Mouse (Mus musculus) kidney, adult 8-10 months (tissue): ENCODE measurements at regions not wholly inside any gene's neighbourhood (a gene's known extent, or its start where the extent isn't known, plus 50 kb on each side); places are given as distances from the start of the nearest gene placed in this dataset.

Source experiments
- DNase-seq, 2 experiments: peaks; one replicate each; pipeline ENCODE4 v3.0.0; 2022

DNA sequence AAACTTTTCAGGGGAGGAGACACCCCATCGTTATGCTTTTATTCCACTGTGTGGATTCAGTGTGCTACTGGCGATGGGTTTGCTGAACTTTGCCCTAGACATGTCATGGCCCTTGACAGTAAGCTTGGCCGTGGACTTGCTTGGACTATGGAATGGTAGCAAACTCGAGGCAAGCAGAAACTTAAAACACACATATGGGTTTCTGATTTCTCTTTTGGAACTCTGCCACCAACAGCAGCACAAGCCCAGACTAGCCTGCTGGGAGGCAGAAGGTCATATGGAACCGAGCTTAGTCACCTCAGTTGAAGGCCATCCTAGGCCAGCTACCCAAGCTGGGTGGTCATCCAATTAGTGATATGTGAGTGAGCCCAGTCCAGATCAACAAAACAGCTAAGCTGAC, 263.8 kb downstream of the Pik3r1 start:
- peak; percentile 17 to 38 for DNase-seq

DNA sequence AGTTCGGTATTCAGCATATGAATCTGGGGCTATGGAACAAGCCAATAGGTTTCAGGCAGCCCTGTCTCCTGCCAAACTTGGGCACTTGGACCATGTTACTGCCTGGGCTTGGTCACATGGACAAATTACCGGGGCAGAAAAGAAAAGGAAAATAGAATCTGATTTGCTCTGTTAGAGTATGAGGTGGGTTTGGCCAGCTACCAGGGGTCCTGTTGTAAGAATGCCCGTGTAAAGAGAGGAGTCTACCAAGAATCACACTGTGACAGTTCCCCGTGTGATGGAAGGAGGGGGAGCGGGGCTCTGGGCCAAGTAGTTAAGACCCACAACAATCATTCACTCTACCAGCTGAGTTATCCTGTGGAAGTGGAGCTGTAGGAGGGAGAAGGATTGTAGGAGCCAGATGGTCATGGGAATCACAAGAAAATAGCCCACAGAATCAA, 266.2 kb downstream of the Pik3r1 start:
- DNase-seq, result no peak

DNA sequence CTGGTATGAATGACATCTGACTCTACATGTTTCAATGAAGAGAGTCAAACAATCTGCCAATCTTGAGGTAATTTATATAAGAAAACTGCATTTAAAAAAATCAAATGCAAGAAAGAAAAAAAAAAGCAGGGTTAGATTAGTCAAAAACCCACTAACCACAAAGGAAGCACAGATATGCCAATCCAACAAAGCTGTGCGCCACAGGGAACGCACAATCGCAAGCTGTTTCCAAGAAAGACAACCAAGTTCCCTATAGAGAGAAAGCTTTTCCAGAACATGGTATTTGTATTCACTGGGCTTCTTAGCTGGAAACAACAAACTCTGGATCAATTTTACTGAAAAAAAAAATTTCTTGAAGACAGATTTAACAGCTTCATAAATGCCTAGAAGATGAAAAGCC, 267.0 kb downstream of the Pik3r1 start:
- DNase-seq, result no peak

DNA sequence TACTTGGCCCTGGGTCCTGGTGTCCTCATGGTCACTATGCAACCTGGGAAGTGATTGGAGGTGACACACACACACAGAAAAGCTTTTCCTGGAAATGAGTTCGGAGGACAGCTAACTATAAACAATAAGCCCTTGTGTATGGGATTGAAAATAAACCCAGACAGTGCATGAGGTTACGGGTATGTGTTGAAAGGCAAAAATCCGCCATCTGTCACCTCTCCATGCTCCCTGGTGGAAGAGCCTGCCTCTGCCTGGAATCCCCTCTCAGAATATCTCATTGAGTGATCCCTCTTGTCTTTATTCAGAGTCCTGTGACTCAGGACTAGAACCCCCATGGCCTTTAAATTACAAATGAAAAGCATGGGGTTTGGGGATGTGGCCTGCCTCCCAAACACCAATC, 276.2 kb downstream of the Pik3r1 start:
- no peak for DNase-seq

DNA sequence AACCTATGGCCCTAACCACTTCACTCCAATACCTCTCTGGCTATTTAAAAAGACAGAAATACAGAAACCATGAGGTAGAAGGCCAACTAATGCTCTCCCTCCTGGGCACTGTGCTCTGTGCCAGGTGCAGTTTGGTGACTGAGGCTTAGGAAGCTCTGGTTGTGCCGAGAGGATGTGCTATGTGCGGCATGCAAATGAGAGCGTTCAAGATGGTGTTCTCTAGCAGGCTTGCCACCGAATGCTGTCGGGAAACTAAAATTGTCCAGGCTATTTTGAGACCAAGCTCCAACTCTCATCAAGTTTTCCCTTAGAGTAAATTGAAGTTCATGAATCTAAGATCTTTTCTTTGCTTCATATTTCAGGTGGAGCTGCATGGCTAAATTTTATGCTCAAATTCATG, 277.1 kb downstream of the Pik3r1 start:
- no peak for DNase-seq

DNA sequence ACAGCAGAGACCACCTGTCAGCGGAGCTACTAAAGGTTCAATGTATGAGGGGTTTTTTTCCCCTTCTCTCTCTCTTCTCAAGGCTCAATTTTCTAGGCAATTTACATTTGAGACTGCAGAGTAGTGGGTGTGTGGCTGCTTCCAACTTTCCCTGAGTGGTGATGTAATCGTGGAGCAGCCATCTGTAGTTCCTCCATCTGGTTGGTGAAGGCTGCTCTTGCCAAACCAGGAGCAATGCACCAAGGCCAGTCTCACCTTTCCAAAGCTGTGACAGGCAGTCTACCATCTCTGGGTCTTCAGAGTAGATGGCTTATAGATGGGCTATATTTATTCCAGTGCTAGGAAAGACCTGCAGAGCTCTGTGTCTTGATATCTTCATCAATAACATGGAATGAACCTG, 280.4 kb downstream of the Pik3r1 start:
- DNase-seq, result no peak

DNA sequence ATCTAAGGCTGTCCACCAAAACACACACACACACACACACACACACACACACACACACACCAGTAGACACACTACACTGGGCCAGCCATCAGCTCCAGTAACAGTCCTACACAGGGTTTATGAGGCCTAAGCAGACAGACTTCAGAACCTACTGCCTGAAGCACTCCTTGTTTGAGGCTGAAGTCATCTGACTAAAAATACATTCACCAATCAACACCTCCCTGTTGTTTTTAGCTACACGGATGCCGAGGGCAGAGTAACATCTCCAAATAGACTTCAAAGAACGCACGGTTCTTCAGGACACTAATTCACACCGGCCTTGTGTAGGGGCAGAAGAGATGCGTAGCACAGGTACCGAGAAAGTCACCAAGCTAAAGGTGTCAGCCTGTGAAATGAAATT, 282.2 kb downstream of the Pik3r1 start:
- no peak for DNase-seq

DNA sequence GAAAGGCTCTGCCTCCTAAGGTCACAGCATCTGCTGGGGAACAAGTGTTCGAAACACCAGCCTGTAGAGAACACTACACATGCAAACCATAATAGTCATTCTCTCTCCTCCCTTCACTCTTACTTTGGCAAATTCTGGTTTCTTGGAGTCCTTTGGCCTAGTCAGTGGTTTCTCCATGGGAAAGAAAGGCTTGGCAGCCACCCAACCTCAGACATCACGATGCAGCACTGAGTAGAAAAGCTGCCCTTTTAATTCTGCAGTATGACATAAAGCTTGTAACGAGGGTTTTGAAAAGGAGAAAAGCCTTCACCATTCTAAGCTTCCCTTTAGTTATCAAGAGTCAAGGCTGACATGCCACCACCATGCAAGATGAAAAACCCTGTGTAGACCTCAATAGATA, 284.2 kb downstream of the Pik3r1 start:
- DNase-seq, result no peak

DNA sequence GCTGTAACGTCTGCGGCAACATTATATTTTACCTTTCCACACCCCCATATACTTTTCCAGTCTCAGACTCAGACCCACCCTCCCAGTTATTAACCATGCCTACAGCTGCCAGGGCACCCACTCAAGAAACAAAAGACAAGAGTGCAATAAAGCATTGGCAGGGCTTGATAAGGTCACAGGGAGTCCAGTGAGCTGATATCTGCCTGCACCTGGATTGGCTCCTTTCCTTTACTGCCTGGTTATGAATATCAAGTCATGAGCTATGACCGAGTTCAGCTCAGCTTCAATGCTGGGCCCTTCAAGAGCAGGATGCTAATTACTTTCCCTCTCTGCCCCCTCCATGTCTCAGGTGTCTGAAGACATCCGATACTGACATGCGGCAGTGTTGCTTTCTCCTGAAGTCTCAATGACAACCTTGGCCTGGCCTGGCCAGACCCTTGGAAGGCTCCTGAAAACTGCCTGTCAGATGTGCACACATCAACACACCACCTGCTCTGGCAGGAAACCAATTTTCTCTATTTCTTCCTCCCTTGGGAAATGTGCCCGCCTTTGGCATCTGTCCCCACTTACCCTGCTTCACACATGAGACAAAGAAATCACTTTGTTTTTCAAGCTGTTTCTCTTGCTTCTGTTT, 286.3 kb downstream of the Pik3r1 start:
- DNase-seq, result no peak

DNA sequence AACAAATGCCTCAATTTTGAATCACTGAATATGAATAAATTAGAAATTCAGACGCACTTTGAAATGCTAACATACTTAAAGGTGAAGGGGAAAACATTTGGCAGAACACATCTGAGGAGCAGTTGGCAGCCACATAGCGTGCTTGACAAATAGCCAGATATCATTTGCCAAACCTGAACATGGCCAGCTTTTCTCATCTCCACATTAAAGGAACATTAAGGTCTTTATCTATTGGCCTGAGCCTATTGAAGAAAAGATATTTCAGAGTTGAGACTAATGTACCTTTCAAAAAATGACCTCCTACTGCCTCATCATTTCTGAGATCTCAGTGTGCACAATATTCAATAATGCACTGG, 288.7 kb downstream of the Pik3r1 start:
- no peak for DNase-seq

DNA sequence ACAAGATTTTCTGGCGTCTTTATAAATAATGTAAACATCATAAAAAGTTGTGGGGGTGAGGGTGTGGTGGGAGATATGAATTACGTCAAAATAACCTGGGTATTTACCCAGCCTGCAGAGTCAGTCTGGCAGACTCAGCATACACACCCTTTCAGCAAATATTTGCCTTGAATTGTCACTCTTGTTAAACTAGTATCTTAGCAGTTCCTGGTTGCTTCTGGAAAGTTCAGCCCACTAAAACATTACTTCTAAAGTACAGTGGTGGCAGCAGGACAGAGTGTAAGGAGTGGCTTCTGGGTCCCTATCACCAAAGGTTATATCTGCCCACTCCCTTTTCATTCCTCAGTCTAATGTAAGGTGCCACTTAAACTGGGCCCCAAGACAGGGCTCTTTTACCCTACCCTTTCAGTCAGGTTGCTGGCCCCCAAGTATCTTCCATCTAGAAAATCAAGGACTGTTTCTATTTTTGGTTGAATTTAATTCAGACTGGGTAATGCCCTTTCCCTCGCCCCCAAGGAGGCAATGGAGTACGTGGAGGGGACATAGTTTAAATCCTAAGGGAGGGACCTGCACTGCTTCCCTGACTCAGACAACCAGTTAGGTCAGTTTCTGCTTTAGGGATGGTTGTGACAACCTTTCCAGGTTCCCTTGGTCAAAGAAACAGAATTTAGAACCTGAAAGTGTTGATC, 289.3 kb downstream of the Pik3r1 start:
- DNase-seq, result no peak

DNA sequence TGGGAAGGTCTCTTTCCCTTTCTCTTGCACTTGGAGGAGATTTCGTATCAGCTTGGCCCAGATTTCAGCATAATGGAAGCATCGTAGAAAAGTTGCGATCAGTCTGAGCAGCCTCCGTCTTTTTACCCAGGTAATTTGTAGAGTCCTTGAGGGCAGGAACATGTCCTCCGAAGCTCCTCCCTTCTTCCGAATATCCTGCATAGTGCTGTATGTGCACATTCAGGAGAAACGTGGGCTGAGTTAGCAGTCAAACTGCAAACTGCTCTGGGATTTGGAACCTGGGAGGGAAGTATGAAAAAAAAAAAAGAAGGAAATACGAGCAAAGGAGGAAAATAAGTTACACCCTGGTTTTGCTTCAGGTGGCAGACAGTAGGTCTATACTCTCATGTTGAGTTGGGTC, 294.7 kb downstream of the Pik3r1 start:
- no peak for DNase-seq

DNA sequence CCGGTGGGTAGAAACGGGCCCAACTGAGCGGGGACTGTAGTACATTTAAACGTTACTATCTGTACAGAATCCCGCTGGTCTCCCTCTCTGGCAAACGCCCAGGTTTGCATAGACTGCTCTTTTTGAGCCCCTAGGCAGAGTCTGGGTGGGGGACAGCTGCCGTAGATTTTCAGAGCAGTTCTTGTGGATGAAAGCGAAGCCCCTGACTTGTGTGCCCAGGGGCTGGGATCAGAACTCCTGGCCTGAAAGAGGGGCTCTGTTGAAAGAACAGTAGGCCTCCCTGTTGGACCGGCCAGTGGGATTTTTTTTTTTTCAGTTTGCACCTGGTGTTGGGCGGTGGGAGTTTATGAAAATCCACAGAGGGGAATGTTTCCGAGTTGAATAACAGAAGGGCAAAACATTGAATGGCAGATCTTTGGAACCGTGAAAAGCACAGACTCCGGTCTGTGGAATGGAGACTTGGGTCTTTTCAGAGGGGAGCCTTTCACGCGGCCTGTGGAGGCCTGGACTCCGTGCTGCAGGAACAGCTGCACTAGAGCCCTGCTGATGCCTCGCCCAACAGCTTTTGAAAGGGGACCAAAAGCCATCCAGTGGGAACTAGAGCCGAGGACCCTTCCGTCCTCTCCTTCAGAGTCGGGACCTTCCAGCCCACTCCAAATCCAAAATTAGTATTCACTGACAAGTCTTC, 297.3 kb downstream of the Pik3r1 start:
- no peak for DNase-seq

DNA sequence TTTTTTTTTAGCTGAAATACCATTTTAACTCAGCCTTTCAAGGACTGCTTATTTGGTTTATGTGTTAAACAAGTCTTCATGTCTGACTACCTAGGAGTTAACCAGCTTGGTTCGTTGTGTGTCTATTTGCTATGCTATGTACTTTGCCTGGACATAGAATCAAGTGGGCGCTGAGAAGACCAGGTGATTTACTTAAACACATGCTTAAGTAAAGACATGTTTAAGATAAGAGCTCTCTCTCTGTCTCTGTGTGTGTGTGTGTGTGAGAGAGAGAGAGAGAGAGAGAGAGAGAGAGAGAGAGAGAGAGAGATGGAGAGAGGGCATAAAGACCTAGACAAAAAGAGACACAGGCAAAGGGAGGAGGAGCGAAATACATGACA, 302.3 kb downstream of the Pik3r1 start:
- no peak for DNase-seq

DNA sequence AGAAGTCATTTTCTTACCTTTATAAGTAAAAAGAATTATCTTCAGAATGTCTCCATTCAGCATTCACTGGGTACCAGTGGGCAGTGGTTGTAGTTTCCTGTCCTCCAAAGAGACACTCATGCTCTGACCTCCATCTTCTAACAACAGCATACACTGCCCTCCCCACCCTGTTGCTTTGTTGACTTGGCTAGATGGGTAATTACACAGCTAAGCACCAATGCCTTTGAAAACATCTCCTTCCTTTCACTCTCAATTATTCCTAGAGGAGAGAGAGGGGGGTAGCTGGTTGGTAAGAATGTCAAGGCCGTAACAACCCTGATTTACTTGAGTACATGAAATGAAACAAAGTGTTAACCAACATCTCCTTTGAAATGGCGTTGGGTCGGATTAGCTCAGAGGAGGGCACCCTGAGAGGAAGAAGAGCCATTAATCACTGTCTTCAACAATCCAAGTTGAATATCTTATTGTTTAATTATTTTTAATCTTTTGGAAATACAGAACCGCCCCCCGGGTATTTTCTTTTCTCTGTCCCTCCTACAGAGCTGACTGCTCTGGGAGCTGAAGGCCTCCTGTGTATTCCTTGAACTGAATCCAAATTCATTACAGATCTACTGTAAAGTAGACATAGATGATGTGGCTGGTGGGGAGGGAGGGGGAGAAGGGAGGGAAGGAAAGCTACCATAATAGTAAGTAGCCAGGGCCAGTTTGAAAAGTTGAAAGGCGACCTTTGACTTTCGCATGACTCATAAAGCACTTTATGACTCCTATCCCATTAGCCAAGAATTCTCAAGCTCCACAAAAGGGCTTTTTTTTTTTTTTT, 302.9 kb downstream of the Pik3r1 start:
- DNase-seq, result peak in 1 of 2 experiments; percentile 14

DNA sequence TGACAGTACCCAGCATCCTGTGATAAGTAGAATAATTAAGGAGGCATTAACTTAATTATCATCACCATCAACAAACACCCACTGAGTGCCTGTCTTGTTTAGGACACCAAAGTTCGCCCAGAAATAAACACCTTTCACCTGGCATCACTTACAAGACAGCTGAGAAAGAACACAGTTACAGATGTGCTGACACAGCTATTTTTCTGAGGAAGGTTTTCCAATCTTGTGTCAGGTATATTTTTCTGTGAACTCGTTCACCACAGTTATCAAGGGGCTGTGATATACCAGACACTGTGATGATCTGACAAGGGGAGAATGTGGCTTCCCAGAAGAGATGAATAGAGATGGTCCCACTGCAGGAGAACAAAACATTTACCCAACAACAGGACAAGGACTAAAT, 311.1 kb downstream of the Pik3r1 start:
- no peak for DNase-seq

DNA sequence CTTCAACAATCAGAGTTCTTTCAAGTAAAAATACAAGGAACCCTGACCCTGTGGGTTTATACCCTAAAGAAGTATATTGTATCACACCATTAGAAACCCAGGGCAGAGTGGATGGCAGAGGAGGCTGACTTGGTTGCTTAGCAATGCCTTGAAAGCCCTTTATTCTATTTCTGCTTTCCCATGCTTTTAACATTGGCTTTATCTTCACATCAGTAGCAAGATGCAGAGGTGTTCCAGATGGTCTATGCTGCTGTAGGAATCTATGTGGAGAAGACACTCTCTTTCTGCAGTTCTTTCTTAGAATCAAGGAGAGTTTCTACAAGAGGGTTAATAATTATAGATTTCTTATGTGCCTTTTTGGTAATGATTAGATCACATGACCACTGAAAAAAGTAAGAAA, 313.7 kb downstream of the Pik3r1 start:
- DNase-seq, result no peak

DNA sequence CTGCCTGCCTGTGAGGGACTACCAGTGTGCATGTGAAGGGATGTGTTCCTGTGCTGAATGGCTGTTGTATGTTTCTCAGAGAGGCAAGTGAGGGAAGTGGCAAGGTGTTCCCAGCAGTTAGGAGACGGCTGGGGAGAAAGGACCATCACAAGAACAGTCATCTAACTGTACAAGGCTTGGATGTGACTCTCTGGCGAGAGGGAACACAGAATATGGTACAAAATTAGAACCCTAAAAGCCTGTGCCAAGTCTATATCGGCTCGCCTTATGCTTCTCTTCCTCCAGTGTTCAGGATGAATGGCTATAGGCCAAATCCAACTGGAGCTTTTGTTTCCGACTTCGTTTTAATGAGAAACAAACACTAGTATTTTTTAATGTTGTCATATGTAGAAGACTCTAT, 317.5 kb downstream of the Pik3r1 start:
- DNase-seq, result no peak

DNA sequence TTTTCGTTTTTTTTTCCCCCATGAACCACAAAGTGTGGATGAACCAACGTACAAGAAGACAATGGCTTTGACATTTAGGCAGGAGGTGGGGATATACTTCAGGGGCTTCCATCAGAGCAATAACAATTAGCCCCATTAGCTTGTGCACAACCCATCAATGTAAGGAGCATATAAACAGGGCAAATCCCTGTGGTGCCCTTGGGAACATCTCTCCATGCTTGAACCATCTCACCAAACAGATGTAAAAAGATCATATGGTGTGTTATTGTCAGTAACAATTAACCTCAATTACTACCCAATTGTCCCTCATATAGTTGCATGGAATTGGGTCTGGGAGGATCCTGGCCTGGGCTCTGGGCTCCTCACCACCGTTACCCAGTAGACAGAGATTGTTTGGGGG, 328.5 kb downstream of the Pik3r1 start:
- no peak for DNase-seq

DNA sequence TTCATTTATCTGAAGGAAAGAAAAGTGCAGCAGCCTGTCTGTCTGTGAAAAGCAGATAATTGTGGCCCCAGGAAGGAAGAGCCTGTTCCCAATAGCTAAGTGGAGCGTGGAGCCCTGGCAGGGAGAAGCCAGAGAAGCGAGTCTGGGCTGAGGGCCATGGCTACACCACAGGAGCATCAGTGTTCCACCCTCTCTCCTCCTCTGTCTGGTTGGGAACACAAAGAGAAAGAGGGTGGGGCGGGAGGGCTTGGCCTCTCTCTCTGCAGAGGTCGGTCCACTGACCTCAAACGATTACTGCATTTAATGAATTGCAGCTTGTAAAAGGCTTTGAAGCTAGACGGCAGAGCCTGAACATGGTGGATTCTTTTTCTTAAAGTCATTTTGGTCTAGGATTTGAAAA, 329.0 kb downstream of the Pik3r1 start:
- DNase-seq, result no peak

DNA sequence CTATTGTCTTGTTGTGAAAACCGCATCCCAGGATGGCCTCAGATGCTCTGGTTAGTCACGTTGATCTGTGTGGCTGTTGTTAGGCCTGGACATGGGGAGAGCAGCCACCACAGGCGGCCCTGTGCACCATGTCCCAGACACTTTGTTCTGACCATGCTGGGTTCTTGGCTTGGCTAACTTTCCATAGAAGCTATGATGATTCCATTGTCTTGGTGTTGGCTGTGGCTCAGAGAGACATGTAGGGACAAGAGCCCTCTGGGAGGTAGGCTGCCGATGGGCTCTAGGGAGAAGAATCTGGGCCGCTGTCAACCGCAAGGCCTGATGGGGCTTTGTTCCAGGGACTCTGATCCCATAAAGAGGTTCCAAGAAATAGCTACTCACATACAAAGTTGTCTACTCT, 334.9 kb downstream of the Pik3r1 start:
- no peak for DNase-seq

DNA sequence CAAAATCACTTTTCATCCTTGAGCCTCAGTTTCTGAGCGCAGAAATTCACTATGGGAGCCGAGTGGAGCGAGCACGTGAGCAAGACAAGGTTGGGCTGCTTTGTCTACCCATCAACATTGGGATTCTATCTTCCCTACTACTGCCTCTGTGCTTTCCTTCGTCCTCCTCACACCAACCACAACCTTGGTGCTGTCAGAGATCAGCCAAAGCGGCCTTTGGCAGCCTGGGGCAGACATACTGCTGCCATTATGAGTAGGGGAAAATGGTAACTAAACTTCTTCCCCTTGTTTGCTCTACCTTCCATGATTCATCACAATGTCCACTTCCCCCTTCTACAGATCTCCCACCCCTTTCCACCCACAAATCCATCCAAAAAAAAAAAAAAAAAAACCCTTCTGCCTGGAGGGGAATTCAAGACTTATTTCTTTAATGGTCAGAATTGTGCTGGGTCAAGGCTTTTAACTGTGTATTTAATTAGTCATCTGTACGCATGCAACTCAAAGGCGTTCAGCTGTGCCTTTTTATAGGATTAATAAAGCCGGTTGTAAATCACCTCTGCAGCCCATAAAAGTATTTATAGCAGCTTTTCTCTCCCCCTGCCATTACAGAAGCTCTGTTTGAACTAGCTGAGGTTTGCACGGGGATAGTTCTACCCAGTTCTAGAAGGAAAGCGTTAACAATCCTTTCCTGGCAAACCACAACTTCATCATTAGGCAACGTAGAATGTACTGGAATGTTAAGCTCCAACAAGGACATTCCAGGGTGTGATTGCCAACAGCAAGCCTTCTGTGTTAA, 340.4 kb downstream of the Pik3r1 start:
- peak in 1 of 2 experiments; percentile 61 for DNase-seq

DNA sequence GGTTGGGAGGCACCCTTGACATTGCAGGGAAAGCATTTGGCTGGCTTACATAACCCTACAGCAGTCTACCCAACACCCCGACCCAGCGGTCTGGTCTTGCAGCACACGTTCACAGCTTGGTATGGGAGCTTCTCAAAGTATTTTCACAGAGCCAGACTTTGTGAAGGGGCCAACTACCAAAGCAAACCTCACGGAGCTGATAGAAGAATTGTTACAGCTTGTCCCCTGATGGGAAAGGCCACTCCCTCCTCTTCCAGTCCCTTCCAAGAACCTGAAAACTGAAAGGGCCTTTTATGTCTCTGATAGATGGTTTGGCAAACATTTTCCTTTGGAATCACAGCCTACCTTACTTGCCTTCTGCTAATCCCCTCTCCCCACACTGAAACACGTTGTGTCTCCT, 341.6 kb downstream of the Pik3r1 start:
- no peak for DNase-seq
